Mouse (Mus musculus) hematopoietic stem cell, adult 5-6 weeks (primary cell): ENCODE measurements around the gene Fgf7. TPM values are rescaled to one million over a fixed set of nuclear protein-coding genes. Genes with fewer than 3 reads are reported as not detected.

Experiments
- ATAC-seq, 2 experiments: fragments of 125-278 bp in 1 of 2; replicated peaks in 1 of 2; 2 replicates each; pipeline ENCODE4 v1.8.0; 2016 to 2017; ENCODE audit warnings: inconsistent platforms in 2 of 2, mild to moderate bottlenecking in 2 of 2, moderate number of reproducible peaks in 2 of 2, low read depth in 1 of 2, moderate TSS enrichment in 1 of 2; ENCODE audit not compliant: low FRiP score in 2 of 2, poor library complexity in 2 of 2, severe bottlenecking in 2 of 2, insufficient read depth in 1 of 2, low TSS enrichment in 1 of 2
- total RNA-seq: library from RNA; stranded (forward); fragments of 172-1452, 232-1000 nt; gene quantifications from 2 replicates; pipeline ENCODE4 v1.2.3, GENCODE M21; 2017

Gene Fgf7
- total RNA-seq, 1 experiment from 2014 or later, result not detected

DNA sequence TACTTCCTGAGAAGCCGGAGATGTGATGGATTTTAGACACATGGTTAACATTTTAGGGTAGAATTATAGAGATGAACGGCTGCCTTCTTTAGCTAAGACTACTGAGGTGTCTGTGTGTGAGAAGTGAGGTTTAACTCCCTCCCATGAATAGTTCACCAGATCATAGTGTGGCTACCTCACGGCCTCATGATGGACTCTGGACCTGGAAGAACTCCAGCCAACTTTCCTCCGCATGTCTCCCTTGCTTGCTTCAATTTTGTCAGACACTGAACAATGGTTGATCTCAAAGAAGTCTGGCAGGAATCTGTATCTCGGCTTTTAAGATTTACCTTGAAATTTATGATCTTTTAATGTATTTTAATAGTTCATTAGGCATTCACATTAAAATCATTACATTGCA lies 11.2 kb downstream of the Fgf7 start:
- ATAC-seq, result no peak

DNA sequence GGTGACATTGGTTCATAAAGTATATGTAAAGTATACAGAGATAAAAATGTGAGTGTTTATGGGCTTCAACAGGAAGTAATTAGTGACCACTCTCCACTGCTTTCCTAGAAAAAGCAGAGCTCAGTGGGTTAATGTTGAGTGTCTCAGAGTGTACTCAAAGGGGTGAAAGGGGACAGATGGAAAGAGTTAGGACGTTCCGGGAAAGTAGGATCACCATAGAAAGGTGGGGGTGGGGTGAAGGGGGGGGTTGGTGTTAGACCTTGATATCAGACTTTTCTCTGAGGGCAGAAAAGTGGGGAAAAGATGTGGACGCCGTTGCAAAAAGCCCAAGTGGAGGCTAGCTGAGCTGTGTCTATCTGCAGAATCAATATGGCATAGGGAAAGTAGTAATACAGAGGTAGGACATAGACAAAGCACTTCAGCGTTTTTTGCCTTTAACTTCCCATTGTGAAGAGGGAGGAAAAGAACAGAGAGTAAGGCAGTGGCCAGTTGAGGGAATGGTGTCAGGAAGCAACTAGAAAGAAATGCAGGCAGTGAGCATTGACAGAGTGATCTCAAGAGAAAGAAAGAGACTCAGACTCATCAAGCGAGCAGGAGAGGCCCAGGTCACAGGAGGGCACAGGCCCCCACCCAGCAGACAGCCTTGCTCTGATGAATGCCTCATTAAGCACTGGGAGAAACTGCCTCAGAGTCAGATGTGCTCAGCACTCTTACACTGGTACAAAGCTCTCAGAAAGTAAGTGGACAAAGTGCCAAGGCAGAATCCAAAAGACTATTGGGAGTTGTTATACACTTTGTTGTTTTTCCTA lies 18.5 kb downstream of the Fgf7 start:
- no peak for ATAC-seq

- ATAC-seq, result no peak
Observed at GRCm38 (mm10) chr2:126053657-126054056, 19.2 kb downstream of the Fgf7 start.

DNA sequence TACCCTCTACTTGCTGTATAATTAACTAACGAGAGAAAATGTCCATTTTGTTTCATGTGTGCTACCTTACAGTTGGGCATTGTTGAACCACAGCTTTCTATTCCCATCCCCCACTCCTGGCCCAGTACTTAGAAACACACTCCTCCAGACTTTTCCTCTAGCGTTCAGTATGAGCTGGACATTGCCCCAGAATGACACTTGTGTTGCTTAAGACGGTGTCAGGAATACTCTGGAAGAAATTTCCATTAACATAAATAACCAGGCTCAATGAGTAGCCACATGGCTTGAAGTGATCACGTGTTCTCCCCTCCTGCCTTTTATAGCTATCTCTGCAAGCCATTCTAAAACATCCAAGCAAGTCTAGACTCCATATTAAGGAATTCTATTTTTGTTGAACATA lies 26.1 kb downstream of the Fgf7 start:
- no peak for ATAC-seq

GRCm38 (mm10) chr2:126061037-126061773 lies 26.7 kb downstream of the Fgf7 start:
- no peak for ATAC-seq

- ATAC-seq, result no peak
Observed at GRCm38 (mm10) chr2:126062876-126063275, 28.4 kb downstream of the Fgf7 start.

GRCm38 (mm10) chr2:126064814-126065213 lies 30.4 kb downstream of the Fgf7 start:
- no peak for ATAC-seq

DNA sequence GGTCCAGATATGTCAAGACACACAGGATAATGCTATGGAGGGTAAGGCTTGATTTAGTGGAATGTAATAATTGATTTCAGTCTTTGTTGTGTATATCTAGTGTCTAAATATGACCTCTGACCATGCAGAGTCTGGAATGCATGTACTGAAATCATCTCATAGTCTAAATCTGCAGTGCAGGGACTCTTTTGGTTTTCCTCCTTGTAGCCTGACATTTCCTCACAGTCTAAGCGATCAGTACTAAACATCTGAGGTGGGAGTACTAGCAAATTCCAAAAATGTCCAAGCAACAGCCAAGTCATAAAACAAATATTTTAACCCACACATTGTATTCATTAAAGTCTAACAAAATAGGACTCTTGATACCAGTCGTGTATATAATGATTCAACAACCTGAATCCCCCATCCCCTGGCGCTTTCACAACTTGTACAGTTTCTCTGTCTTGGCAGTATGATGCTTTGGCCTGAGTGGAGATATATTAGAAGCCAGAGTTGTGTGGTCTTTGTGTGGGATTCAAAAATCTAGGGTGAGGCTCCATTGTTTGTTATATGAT lies 30.9 kb downstream of the Fgf7 start:
- no peak for ATAC-seq

DNA sequence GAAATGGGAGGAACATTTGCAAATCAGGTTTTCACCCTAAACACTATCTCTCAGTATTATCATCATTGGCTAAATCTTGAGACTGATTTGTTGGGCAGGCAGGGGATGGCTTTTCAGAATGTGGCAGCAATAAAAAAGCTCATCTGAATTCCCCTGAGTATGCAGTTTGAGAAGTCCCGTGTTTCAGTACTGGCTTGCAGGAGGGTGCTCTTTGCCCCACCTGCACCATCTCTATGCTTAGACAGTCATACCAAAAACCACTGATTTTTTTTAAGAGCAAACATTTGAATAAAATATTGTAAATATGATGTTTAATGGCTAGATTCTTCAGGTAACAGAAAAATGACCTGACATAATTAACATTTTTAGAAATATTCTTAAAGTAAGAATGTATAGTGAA lies 35.3 kb downstream of the Fgf7 start:
- ATAC-seq, result no peak

DNA sequence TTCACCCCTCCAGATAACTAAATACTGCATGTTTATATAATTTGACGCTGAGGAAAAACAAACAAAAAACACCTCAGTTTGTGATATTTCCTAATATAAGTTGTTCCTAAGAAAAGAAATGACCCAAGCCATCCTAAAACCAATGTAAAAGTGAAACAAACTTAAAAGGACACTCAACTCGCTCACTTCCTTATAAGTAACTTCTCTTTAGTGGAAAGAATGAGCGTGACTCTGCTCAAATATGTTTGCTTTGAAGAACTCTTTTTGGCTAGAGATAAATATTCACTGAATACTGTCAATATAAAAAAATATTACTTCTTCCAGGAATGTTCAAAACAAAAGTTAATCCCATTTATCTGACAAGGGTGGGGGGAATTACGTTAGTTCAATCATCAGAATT lies 39.3 kb downstream of the Fgf7 start:
- ATAC-seq, result no peak

- ATAC-seq, result no peak
Observed at GRCm38 (mm10) chr2:126076506-126076905, 42.0 kb downstream of the Fgf7 start.

GRCm38 (mm10) chr2:126079086-126079485 lies 44.6 kb downstream of the Fgf7 start:
- no peak for ATAC-seq

GRCm38 (mm10) chr2:126084326-126084725 lies 49.9 kb downstream of the Fgf7 start:
- no peak for ATAC-seq

GRCm38 (mm10) chr2:126086187-126086586 lies 51.7 kb downstream of the Fgf7 start:
- no peak for ATAC-seq

DNA sequence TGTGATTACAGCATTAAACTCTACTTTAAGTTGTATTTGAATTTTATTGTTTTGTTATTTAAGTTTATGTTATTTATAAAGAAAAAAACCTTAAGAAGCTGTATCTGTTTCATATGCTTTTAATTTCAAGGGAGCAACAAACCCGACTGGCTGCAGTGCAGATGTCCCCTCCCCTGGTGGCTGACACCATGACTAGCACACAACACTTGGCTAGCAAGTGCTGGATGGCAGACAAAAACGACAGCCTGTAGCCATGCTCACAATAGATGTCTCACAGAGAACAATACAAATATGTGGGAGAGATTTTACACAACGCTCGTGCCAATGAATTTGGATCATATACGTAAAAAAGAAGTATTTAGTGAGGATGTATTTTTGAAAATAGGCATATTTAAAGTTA lies 56.0 kb downstream of the Fgf7 start:
- no peak for ATAC-seq

- ATAC-seq, result no peak
Observed at GRCm38 (mm10) chr2:126094616-126095015, 60.2 kb downstream of the Fgf7 start.
